Mouse (Mus musculus) CD4-positive, CD25-positive, alpha-beta regulatory T cell (primary cell): ENCODE results near the gene Prl7a2. TPM values are rescaled to one million over a fixed set of nuclear protein-coding genes. Genes with fewer than 3 reads are reported as not detected.

Source experiments
- polyA plus RNA-seq: library from polyadenylated mRNA; unstranded; fragments of 100-300 nt; shearing (Covaris generic); gene quantifications from one replicate; pipeline ENCODE4 v1.2.1, GENCODE M21; 2017

Gene Prl7a2
- 0.14 TPM for polyA plus RNA-seq

GRCm38 (mm10) chr13:27667936-27668335 lies at the start of gene Prl7a2:
Prl7a2 (minus strand) TSS chr13:27668036.

GRCm38 (mm10) chr13:27716636-27717035 lies 48.8 kb upstream of the Prl7a2 start, which contains the start of gene Prl7d1:
Prl7d1 (minus strand) TSS chr13:27716736.

GRCm38 (mm10) chr13:27642393-27642792 lies 25.4 kb downstream of the Prl7a2 start, which contains the start of gene Prl7a1:
Prl7a1 (minus strand) TSS chr13:27642493.

GRCm38 (mm10) chr13:27610482-27610881 lies 57.4 kb downstream of the Prl7a2 start, which contains the start of gene Prl7b1:
Prl7b1 (minus strand) TSS chr13:27610582.

Other genes starting within 250 kb of the Prl7a2 start
- not detected for gene Prl8a6, start 229.3 kb downstream of the Prl7a2 start, polyA plus RNA-seq
- gene Prl8a8, start 154.8 kb downstream of the Prl7a2 start, polyA plus RNA-seq: not detected
- not detected for gene Prl8a9, start 103.4 kb downstream of the Prl7a2 start, polyA plus RNA-seq
- not detected for gene Prl8a1, start 85.9 kb downstream of the Prl7a2 start, polyA plus RNA-seq
- not detected for gene Prl7b1, start 57.5 kb downstream of the Prl7a2 start, polyA plus RNA-seq
- gene Prl7a1, start 25.5 kb downstream of the Prl7a2 start, polyA plus RNA-seq: not detected
- gene Prl7d1, start 48.7 kb upstream of the Prl7a2 start, polyA plus RNA-seq: not detected
- not detected for gene Prl7c1, start 112.8 kb upstream of the Prl7a2 start, polyA plus RNA-seq
- not detected for gene Prl2a1, start 133.6 kb upstream of the Prl7a2 start, polyA plus RNA-seq
- gene Prl2c1, start 181.3 kb upstream of the Prl7a2 start, polyA plus RNA-seq: 0.22 TPM